Mouse (Mus musculus) bone marrow macrophage, adult 2 months (primary cell): ENCODE measurements around the gene Eif2b4.

Experiments
- CTCF ChIP-seq: IDR thresholded peaks from 2 replicates; pipeline ENCODE4 v1.5.1; 2012; ENCODE audit warnings: low read depth, mild to moderate bottlenecking, low read length, moderate library complexity
- POLR2A ChIP-seq: IDR thresholded peaks from 2 replicates; pipeline ENCODE4 v1.6.1; 2012; ENCODE audit warnings: mild to moderate bottlenecking, low read depth, low read length, borderline replicate concordance

- TF ChIP-seq CTCF = no peak
- TF ChIP-seq POLR2A = no peak
Observed at GRCm38 (mm10) chr5:31226641-31227040, 33.4 kb upstream of the Eif2b4 start.
